Mouse (Mus musculus) cortical plate, adult 2 months (tissue): ENCODE data around the gene Gm21954.

Source experiments
- CTCF ChIP-seq: fragments of 200-500 bp; IDR thresholded peaks from 2 replicates; pipeline ENCODE4 v1.5.1; 2011; ENCODE audit warnings: mild to moderate bottlenecking, control low read depth, low read length; ENCODE audit not compliant: insufficient read depth; ENCODE audit errors: extremely low read depth
- POLR2A ChIP-seq: fragments of 200-500 bp; IDR thresholded peaks from 2 replicates; pipeline ENCODE4 v1.6.1; 2011; ENCODE audit warnings: mild to moderate bottlenecking, low read length, control low read depth; ENCODE audit not compliant: insufficient read depth; ENCODE audit errors: extremely low read depth

DNA sequence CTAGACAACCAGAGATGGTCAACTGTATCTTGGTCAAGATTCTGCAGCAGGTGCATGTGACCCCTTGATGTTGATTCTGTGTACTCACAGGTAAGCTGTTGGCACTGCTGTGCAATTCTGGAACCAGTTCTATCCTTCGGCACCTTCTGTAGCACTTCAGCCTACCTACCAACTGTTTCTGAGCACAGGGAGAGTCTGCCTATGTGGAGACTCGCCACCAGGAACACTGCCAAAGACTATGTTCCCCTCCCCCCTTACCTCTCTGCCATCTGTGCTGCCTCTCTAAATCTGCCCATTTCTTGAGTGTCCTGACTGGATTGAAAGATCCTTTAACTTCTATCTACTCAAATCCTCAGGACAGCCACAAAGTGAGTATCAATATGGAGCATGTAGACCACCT, 28.3 kb downstream of the Gm21954 start:
- TF ChIP-seq POLR2A (no peak), CTCF (no peak)
